Mouse (Mus musculus) heart, adult 2 months (tissue): ENCODE data around the gene Usp40. TPM values are rescaled to one million over a fixed set of nuclear protein-coding genes. Genes with fewer than 3 reads are reported as not detected.
A peak's percentile ranks its signal among the peaks of the same experiment; 100 is the strongest.

Experiments
- DNase-seq, 2 experiments: peaks; one replicate each; pipeline ENCODE4 v3.0.0; 2021
- H3K27ac ChIP-seq: fragments of 200-600 bp; 2 replicates; pipeline ENCODE4 v1.8.1; 2022
- H3K27me3 ChIP-seq: fragments of 200-500 bp; 2 replicates; pipeline ENCODE4 v1.6.1; 2012; ENCODE audit warnings: mild to moderate bottlenecking, low read length, inconsistent platforms, mixed read lengths; ENCODE audit not compliant: control insufficient read depth, insufficient read depth
- H3K36me3 ChIP-seq: fragments of 200-500 bp; 2 replicates; pipeline ENCODE4 v1.6.1; 2012; ENCODE audit warnings: low read length, inconsistent platforms; ENCODE audit not compliant: control insufficient read depth, insufficient read depth
- H3K4me1 ChIP-seq: fragments of 200-500 bp; 2 replicates; pipeline ENCODE4 v1.6.1; 2011; ENCODE audit warnings: low read length; ENCODE audit not compliant: control insufficient read depth, insufficient read depth
- H3K4me3 ChIP-seq: fragments of 200-600 bp; 2 replicates; pipeline ENCODE4 v1.8.1; 2022
- H3K79me2 ChIP-seq: fragments of 200-500 bp; replicated peaks from 2 replicates; pipeline ENCODE4 v1.6.1; 2012; ENCODE audit warnings: mild to moderate bottlenecking, inconsistent platforms, low read length, moderate library complexity, mixed read lengths; ENCODE audit not compliant: control insufficient read depth, insufficient read depth
- H3K9ac ChIP-seq: fragments of 200-500 bp; 2 replicates; pipeline ENCODE4 v1.6.1; 2012; ENCODE audit warnings: low read depth, mild to moderate bottlenecking, control low read depth, inconsistent platforms, low read length, mixed read lengths
- CTCF ChIP-seq: fragments of 200-600 bp; IDR thresholded peaks from 2 replicates; pipeline ENCODE4 v1.8.1; 2022; ENCODE audit warnings: antibody characterized with exemption, mild to moderate bottlenecking, moderate library complexity
- EP300 ChIP-seq: fragments of 200-500 bp; IDR thresholded peaks from 2 replicates; pipeline ENCODE4 v1.6.1; 2011; ENCODE audit warnings: low read depth, low read length, control low read depth; ENCODE audit not compliant: insufficient read depth
- POLR2A ChIP-seq: fragments of 200-500 bp; IDR thresholded peaks from 2 replicates; pipeline ENCODE4 v1.6.1; 2011; ENCODE audit warnings: mild to moderate bottlenecking, low read depth, low read length, control low read depth; ENCODE audit not compliant: insufficient read depth
- WGBS: fragments of 180-500 bp; shearing (Covaris S2); methylation state at CpG from one replicate; pipeline ENCODE4 v1.1.7; 2018; 5-methylcytosine and 5-hydroxymethylcytosine counted together
- intact Hi-C: fragments of 180-260 bp; cut with DNase I; formaldehyde crosslinking; loops from one replicate; pipeline ENCODE4 v1.15.1; 2025
- polyA plus RNA-seq: library from polyadenylated mRNA; depleted of rRNA; stranded (reverse); fragments of >200 nt; gene quantifications from 2 replicates; pipeline ENCODE4 v1.2.3, GENCODE M21; 2012
- total RNA-seq, 2 experiments: library from RNA; stranded (reverse); gene quantifications; 2 replicates each; pipeline ENCODE4 v1.2.3; 2021

Usp40 gene
- total and polyA plus RNA-seq, 3 experiments = 9.3 to 15.6 (median 15.2) TPM

DNA sequence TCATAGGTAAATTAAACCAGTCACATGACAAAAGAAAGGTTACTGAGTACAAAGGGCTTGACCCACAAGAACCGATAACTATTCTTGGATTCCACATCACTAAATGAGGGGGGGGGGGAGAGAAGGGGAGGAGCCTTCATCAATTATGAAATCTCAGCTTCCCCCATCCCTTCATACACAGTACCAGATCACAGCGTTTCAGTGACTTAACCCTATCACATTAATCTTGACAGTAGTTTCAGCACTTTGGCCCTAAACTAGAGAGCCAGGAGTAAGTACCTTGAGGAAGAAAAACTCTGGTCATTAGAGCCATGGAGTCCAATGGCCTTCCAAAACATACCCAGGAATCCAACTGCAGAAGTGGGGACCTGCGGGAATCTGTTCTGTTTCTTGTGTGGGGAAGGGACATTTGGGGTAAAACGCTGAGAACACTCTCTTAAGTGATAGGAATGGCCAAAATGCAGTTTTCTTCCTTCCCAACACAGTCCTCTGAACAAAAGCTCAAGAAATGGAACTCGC, 600 bp downstream of the Usp40 start:
- no peak for DNase-seq
- Histone ChIP-seq H3K27ac (peak overlapping the region; percentile 89), H3K27me3 (no peaks in the 10 kb centered on the region), H3K36me3 (peaks cover 9% of the 10 kb centered on the region), H3K4me1 (peaks cover 2% of the 10 kb centered on the region; the same call in 1 of the 2 replicates), H3K79me2 (no peaks in the 10 kb centered on the region), H3K4me3 (peak overlapping the region; percentile 66), H3K9ac (peak overlapping the region; percentile 100)
- intact Hi-C loops = loop anchor here (10.0 kb wide), 1 partner anchor 277 kb away; no protein-coding TSS in a partner anchor
- TF ChIP-seq EP300 (no peak), POLR2A (no peak), CTCF (no peak)
- WGBS = 5% methylated on average over 5 of the region's 5 CpGs

DNA sequence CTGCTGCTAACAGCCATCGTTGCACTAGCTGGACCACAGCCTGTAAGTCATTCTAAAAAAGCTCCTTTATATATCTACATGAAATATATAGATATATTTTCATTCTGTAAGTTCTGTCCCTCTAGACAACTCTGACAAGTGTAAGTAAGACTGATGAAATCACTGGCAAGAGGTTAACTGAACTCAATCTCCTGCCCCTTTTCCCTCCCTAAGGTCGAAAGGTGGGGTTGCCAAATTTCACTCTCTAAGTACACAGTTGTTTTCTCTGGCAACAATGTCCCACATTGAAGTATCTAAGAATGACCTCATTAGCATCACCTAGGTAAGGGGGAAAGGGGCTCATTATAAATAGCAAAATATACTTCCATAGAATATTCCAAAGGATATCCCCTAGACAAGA, 15.6 kb downstream of the Usp40 start:
- no peak for TF ChIP-seq POLR2A
- TF ChIP-seq CTCF = no peak
- no peak for TF ChIP-seq EP300
- Histone ChIP-seq H3K4me1 (no peaks in the 10 kb centered on the region), H3K27ac (no peak overlapping the region), H3K36me3 (peaks cover 7% of the 10 kb centered on the region), H3K9ac (no peak overlapping the region), H3K27me3 (no peaks in the 10 kb centered on the region), H3K79me2 (no peaks in the 10 kb centered on the region), H3K4me3 (no peak overlapping the region)
- intact Hi-C loops = no loop called here
- no peak for DNase-seq
- 98% methylated on average over 2 of the region's 2 CpGs for WGBS

- Histone ChIP-seq H3K4me1 (no peaks in the 10 kb centered on the region), H3K9ac (no peak overlapping the region), H3K27ac (no peak overlapping the region), H3K79me2 (no peaks in the 10 kb centered on the region), H3K36me3 (peaks cover 6% of the 10 kb centered on the region), H3K4me3 (no peak overlapping the region), H3K27me3 (no peaks in the 10 kb centered on the region)
- intact Hi-C loops = no loop called here
- DNase-seq = no peak
- TF ChIP-seq EP300 = no peak
- TF ChIP-seq POLR2A = no peak
- no peak for TF ChIP-seq CTCF
- WGBS = 84% methylated on average over 4 of the region's 4 CpGs
Measured at GRCm38 (mm10) chr1:87982291-87982690, 26.1 kb downstream of the Usp40 start.

DNA sequence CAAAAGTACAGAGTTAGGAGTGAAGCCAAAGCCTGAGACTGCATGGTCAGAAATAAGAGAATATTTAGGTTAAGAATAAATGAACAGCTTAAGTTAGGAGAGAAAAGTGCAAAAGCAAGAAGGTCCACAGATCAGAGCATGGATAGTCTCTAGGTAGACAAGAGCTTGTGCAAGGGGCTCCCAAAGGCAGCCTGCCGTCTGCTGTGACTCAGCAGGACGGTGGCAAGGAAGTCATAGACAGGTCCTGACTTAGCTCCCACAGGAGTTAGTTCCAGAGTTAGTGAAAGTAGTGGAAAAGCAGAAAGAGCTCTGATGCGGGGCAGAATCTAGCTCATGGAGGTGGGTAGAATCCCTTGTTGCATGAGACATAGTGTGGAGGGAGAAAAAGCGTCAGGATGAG, 38.0 kb downstream of the Usp40 start:
- no peaks in the 10 kb centered on the region for H3K79me2 ChIP-seq
- DNase-seq = no peak
- no peak for TF ChIP-seq POLR2A
- no peak for TF ChIP-seq CTCF
- no peak for TF ChIP-seq EP300
- no peaks in the 10 kb centered on the region for H3K27me3 ChIP-seq
- H3K36me3 ChIP-seq = peaks cover 2% of the 10 kb centered on the region
- no peak overlapping the region for H3K27ac ChIP-seq
- 70% methylated on average over 4 of the region's 4 CpGs for WGBS
- H3K9ac ChIP-seq = no peak overlapping the region
- no peaks in the 10 kb centered on the region for H3K4me1 ChIP-seq
- no peak overlapping the region for H3K4me3 ChIP-seq
- intact Hi-C loops = no loop called here

DNA sequence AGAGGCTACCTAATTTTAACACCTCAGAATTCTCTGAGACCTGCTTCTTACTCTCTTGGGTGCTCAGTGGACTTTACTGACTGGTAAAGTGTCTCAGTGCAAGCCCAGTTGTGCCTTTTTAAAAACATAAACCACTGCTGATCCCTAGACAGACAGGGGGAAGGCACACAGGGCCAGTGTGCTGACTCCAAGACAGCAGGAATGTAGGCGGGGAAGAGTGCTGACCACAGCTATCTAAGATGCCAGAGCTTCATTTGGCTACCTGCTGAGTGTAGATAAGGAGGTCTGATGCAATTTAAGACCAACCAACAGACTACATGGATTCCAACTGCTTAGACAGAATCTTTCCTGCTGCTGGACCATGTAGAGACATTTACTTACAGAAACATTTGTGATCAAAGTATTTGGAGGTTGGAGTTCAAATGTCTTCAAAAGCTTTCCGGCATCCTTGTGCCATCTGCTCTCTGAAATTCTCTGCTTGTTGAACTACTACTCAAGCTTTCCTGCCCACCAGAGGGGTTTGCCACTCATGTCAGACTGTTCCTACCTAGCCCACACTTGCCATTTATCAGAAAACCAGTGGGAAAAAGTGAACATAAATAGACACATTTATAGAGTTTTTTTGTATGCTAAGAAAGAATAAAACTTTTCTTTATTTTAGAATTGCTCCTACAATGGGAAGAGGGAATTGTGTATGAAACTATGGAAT, 46.7 kb downstream of the Usp40 start:
- Histone ChIP-seq H3K4me3 (no peak overlapping the region), H3K36me3 (peaks cover 3% of the 10 kb centered on the region), H3K27ac (no peak overlapping the region), H3K27me3 (no peaks in the 10 kb centered on the region), H3K4me1 (no peaks in the 10 kb centered on the region), H3K9ac (no peak overlapping the region), H3K79me2 (no peaks in the 10 kb centered on the region; the same call in 1 of the 2 replicates)
- WGBS = 74% methylated on average over 2 of the region's 2 CpGs
- no peak for TF ChIP-seq EP300
- TF ChIP-seq CTCF = no peak
- no peak for TF ChIP-seq POLR2A
- intact Hi-C loops = no loop called here
- DNase-seq = no peak

- no peak for TF ChIP-seq CTCF
- no peak for TF ChIP-seq EP300
- TF ChIP-seq POLR2A = no peak
- no peaks in the 10 kb centered on the region for H3K27me3 ChIP-seq
- H3K4me1 ChIP-seq = no peaks in the 10 kb centered on the region
- H3K27ac ChIP-seq = no peak overlapping the region
- H3K9ac ChIP-seq = no peak overlapping the region
- WGBS = 95% methylated on average over 4 of the region's 4 CpGs
- intact Hi-C loops = no loop called here
- H3K79me2 ChIP-seq = no peaks in the 10 kb centered on the region; the same call in 1 of the 2 replicates
- no peak for DNase-seq
- H3K4me3 ChIP-seq = no peak overlapping the region
- peaks cover 3% of the 10 kb centered on the region for H3K36me3 ChIP-seq
Measured at GRCm38 (mm10) chr1:87960752-87961151, 47.6 kb downstream of the Usp40 start.
